Mouse (Mus musculus) midbrain, embryonic 12.5 days (tissue): ENCODE results near the gene Acsm3. TPM values are rescaled to one million over a fixed set of nuclear protein-coding genes. Genes with fewer than 3 reads are reported as not detected.
"Not testable (repeated sequence)": the region's sequence is repeated elsewhere in the genome, so short reads cannot be mapped to it uniquely, and the experiment has no call there.

Experiments used
- ATAC-seq: fragments of 200-750 bp; cut with Nextera tagmentation; 2 replicates; pipeline ENCODE4 v1.8.0; 2017; ENCODE audit warnings: low read depth, moderate TSS enrichment, moderate library complexity; ENCODE audit not compliant: low FRiP score
- H3K27ac ChIP-seq: fragments of 300-500 bp; sonication (generic); replicated peaks from 2 replicates; pipeline ENCODE4 v1.5.1; 2016; ENCODE audit warnings: mild to moderate bottlenecking
- H3K27me3 ChIP-seq: fragments of 300-500 bp; sonication (generic); 2 replicates; pipeline ENCODE4 v1.6.1; 2016; ENCODE audit warnings: mild to moderate bottlenecking
- H3K36me3 ChIP-seq: fragments of 300-500 bp; sonication (generic); 2 replicates; pipeline ENCODE4 v1.6.1; 2016
- H3K4me1 ChIP-seq: fragments of 300-500 bp; sonication (generic); 2 replicates; pipeline ENCODE4 v1.6.1; 2016
- H3K4me2 ChIP-seq: fragments of 300-500 bp; sonication (generic); replicated peaks from 2 replicates; pipeline ENCODE4 v1.6.1; 2016; ENCODE audit warnings: mild to moderate bottlenecking, moderate library complexity
- H3K4me3 ChIP-seq: fragments of 300-500 bp; sonication (generic); 2 replicates; pipeline ENCODE4 v1.5.1; 2016; ENCODE audit warnings: mild to moderate bottlenecking
- H3K9ac ChIP-seq: fragments of 300-500 bp; sonication (generic); replicated peaks from 2 replicates; pipeline ENCODE4 v1.6.1; 2016; ENCODE audit warnings: mild to moderate bottlenecking, moderate library complexity
- H3K9me3 ChIP-seq: fragments of 300-500 bp; sonication (generic); 2 replicates; pipeline ENCODE4 v1.6.1; 2016; ENCODE audit warnings: mild to moderate bottlenecking
- WGBS: fragments of 180-500 bp; shearing (Covaris S2); methylation state at CpG from one replicate; pipeline ENCODE4 v1.1.7; 2016; 5-methylcytosine and 5-hydroxymethylcytosine counted together
- polyA plus RNA-seq: library from polyadenylated mRNA; unstranded; fragments of >200 nt; fragmentation: Nextera tagmentation; extraction: Ambion mirVana; gene quantifications from 2 replicates; pipeline ENCODE4 v1.2.1, GENCODE M21; 2016

The Acsm3 gene
- polyA plus RNA-seq: 0.14 and 0.17 TPM in 2 replicates

DNA sequence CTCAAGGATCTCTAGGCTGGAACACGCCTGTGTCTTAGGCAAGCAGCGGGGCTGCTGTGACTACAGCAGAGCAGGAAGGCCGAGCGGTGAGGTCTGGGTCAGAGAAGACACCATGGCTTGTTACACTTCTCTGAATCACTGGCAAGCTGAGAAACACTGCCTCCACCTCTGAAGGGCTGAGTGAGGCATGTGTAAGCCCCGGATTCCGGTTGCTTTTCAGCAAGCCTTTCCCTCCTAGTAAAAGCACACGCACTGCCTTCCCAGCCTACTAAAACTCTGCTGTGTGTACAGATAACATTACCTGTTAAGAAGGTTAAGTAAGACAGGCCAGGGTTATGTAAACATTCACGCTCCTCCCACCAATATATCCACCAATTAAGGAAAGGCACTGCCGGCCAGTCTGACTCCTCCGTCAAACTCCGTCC lies at the start of gene Acsm3:
Gene Acsm3, plus strand, starts transcription at position 397 of the 425 bp plus-strand sequence.
- no peaks in the 10 kb centered on the region for H3K27me3 ChIP-seq
- H3K4me1 ChIP-seq: no peaks in the 10 kb centered on the region
- H3K27ac ChIP-seq: no peak within 1 kb of the TSS
- H3K9ac ChIP-seq: no peak within 1 kb of the TSS
- ATAC-seq: no peak
- no peak within 1 kb of the TSS for H3K4me3 ChIP-seq
- no peak within 1 kb of the TSS for H3K4me2 ChIP-seq
- H3K9me3 ChIP-seq: no peaks in the 10 kb centered on the region
- no peaks in the 10 kb centered on the region for H3K36me3 ChIP-seq
- WGBS: 84% methylated on average over 11 of the region's 11 CpGs

DNA sequence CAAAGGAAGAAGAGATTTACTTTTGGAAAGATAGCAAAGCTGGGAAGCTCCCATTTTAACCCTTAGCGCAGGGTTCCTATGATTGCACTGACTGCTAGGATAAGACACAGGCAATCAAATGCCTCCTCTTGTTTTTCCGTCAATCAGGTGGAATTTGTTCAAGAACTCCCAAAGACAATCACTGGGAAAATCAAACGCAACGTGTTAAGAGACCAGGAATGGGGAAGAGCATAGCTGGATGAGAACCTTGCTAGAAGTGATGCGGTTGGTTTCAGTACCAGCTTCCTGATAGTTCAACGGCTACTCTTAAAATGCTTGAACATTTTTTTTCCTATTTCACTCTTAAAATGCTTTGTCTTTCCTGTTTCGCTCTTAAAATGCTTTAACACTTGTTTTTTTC lies 46.6 kb upstream of the Acsm3 start:
- H3K27ac ChIP-seq: no peak overlapping the region
- no peaks in the 10 kb centered on the region for H3K9me3 ChIP-seq
- peaks cover 40% of the 10 kb centered on the region for H3K36me3 ChIP-seq
- 95% methylated on average over 7 of the region's 7 CpGs for WGBS
- no peak for ATAC-seq
- H3K4me1 ChIP-seq: no peaks in the 10 kb centered on the region
- no peak overlapping the region for H3K4me3 ChIP-seq
- no peaks in the 10 kb centered on the region for H3K27me3 ChIP-seq
- no peak overlapping the region for H3K4me2 ChIP-seq
- H3K9ac ChIP-seq: no peak overlapping the region

DNA sequence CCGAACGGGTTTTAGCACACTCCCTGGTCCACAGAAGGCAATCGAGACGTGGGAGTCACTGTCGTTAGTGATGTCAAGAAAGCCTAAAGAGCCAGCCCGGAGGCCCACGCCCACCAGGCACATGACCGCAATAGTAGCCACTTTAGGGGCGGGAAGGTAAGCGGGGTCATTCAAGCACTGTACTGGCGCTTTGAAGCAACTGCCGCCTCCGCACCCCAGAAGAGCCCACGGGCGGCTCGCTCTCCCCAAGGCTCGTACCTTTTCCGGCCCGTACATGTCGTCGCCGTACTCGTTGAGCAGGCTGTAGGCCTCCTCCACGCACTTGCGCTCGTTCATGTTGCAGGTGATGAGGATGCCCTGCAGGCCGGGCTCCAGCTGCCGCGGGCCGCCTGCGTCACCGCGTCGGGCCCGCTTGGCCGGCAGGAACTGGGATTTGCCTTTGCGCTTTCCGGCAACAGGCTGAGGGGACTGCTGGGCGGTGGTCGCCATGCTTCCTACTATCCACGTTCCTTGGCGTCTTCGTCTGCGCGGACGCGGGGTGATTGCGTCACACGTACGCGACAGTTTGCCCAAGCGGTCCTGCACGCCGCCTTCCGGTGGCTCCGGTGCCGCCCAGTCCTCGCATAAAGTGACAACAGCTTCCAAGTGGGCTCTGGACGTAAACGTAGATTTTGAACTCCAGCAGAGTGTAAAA lies 40.3 kb upstream of the Acsm3 start, which contains the start of gene Thumpd1:
Gene Thumpd1, minus strand, starts transcription at position 546 of the 694 bp plus-strand sequence.
- Histone ChIP-seq H3K4me3 (peak within 1 kb of the TSS; percentile 94), H3K27ac (peak within 1 kb of the TSS; percentile 46; the same call in 1 of the 2 replicates), H3K9ac (peak within 1 kb of the TSS; percentile 86), H3K36me3 (peaks cover 36% of the 10 kb centered on the region), H3K27me3 (no peaks in the 10 kb centered on the region; the same call in 1 of the 2 replicates), H3K4me2 (peak within 1 kb of the TSS; percentile 80), H3K9me3 (no peaks in the 10 kb centered on the region), H3K4me1 (peaks cover 6% of the 10 kb centered on the region)
- peak; percentile 96 for ATAC-seq
- under 1% methylated on average over 59 of the region's 60 CpGs for WGBS

DNA sequence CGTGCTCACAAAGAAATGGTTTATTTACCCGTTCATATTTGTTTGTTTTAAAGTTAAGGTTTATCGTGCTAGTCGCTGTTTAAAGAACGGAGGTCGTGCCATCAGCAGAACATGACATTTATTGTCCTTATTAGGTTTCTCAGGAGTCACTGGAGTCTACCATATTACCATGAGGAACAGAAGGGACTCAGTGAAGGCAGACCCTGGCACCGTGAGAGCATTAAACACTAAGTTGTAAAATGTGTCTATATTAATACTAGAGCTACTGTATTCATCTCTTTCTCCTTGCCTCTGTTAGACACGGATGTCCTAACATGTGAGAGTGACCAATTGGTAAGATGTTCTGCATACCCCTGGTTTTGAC lies 39.8 kb upstream of the Acsm3 start:
- WGBS: 17% methylated on average over 8 of the region's 8 CpGs
- Histone ChIP-seq H3K27ac (0 out of 2 replicates have a peak overlapping the region, but pooled peaks have one; percentile 46), H3K27me3 (no peaks in the 10 kb centered on the region; the same call in 1 of the 2 replicates), H3K4me3 (peak overlapping the region; percentile 94), H3K9ac (peak overlapping the region; percentile 86), H3K4me2 (peak overlapping the region; percentile 80), H3K9me3 (no peaks in the 10 kb centered on the region), H3K36me3 (peaks cover 30% of the 10 kb centered on the region), H3K4me1 (peaks cover 6% of the 10 kb centered on the region)
- peak; percentile 47 for ATAC-seq

DNA sequence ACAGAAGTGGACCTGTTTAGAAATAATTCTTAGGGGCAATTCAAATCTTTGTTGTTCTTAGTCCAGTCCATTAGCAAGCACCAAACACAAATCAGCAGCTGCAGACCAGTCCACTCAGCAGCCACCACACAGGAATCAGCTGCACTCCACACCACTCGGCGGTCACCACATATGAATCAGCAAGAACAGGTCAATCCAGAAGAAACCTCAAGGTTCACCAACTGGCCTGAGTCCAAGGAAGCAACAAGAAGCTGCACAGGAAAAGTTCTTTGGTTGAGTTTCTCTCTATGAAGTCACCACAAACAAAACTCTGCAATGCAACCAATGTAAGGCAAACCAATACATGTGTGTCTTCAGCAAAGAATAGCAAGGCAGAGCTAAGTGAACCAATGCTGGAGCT lies 33.1 kb upstream of the Acsm3 start:
- no peak for ATAC-seq
- H3K4me1 ChIP-seq: no peaks in the 10 kb centered on the region
- H3K9me3 ChIP-seq: no peaks in the 10 kb centered on the region
- no peak overlapping the region for H3K4me3 ChIP-seq
- H3K27ac ChIP-seq: no peak overlapping the region
- 94% methylated on average over 2 of the region's 2 CpGs for WGBS
- H3K4me2 ChIP-seq: no peak overlapping the region
- no peak overlapping the region for H3K9ac ChIP-seq
- H3K36me3 ChIP-seq: no peaks in the 10 kb centered on the region
- no peaks in the 10 kb centered on the region; the same call in 1 of the 2 replicates for H3K27me3 ChIP-seq

DNA sequence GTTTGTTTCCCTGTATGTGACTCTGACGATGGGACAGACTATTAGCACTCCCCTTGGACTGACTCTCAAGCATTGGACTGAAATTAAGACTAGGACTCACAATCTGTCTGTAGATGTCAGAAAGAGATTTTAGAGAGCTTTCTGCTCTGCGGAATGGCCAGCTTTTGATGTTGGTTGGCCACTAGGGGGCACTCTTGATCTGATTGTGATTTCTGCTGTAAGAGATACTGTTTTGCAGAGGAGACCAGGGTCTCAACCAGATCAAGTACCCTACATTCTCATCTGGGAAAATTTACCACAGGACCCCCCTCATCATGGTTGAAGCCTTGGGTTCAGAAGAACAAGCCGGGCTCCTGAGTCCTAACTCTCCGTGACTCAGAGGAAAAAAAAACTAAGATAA lies 29.5 kb upstream of the Acsm3 start:
- not testable (repeated sequence) for ATAC-seq, H3K27me3 ChIP-seq, H3K9ac ChIP-seq, H3K4me3 ChIP-seq, H3K4me2 ChIP-seq, H3K9me3 ChIP-seq, H3K27ac ChIP-seq, H3K4me1 ChIP-seq, H3K36me3 ChIP-seq
- 84% methylated on average over 4 of the region's 4 CpGs for WGBS

- H3K36me3 ChIP-seq: no peaks in the 10 kb centered on the region
- peak; percentile 41; the same call in 1 of the 2 replicates for ATAC-seq
- H3K27me3 ChIP-seq: no peaks in the 10 kb centered on the region; the same call in 1 of the 2 replicates
- no peaks in the 10 kb centered on the region for H3K9me3 ChIP-seq
- H3K4me1 ChIP-seq: no peaks in the 10 kb centered on the region
- H3K9ac ChIP-seq: no peak overlapping the region
- H3K27ac ChIP-seq: no peak overlapping the region
- WGBS: 91% methylated on average over 2 of the region's 2 CpGs
- no peak overlapping the region for H3K4me2 ChIP-seq
- no peak overlapping the region for H3K4me3 ChIP-seq
Observed at GRCm38 (mm10) chr7:119738877-119739276, 21.8 kb upstream of the Acsm3 start.

DNA sequence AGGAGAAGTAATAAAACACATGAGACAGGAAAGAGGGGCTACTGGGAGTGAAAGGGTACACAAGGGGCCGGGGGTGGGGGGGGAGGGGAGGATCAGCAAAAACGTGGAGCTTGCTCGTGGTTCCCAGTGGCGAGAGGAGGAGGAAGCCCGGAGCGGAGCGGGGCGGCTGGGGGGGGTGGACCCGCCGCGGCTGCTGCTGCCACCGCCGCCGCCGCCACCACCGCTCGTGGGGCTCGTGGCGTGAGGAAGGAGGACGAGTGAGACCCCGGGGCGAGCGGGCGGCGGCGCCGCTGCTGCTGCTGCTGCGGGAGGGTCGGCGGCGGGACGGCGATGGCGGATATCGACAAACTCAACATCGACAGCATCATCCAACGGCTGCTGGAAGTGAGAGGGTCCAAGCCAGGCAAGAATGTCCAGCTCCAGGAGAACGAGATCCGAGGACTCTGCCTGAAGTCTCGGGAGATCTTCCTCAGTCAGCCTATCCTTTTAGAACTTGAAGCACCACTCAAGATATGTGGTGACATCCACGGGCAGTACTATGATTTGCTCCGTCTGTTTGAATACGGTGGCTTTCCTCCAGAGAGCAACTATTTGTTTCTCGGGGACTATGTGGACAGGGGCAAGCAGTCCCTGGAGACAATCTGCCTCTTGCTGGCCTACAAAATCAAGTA lies 20.8 kb upstream of the Acsm3 start:
- Histone ChIP-seq H3K4me3 (peak overlapping the region; percentile 41), H3K9ac (peak overlapping the region; percentile 53), H3K4me2 (peak overlapping the region; percentile 50)
- 11% methylated on average over 20 of the region's 44 CpGs for WGBS
- H3K9me3 ChIP-seq, H3K4me1 ChIP-seq, H3K36me3 ChIP-seq, H3K27me3 ChIP-seq, H3K27ac ChIP-seq: not testable (repeated sequence)
- ATAC-seq: peak; percentile 59

GRCm38 (mm10) chr7:119744321-119744720 lies 16.4 kb upstream of the Acsm3 start:
- 8% methylated on average over 34 of the region's 34 CpGs for WGBS
- no peaks in the 10 kb centered on the region for H3K9me3 ChIP-seq
- H3K27ac ChIP-seq: no peak overlapping the region
- H3K4me3 ChIP-seq: peak overlapping the region; percentile 22
- H3K27me3 ChIP-seq: no peaks in the 10 kb centered on the region; the same call in 1 of the 2 replicates
- H3K4me2 ChIP-seq: peak overlapping the region; percentile 43
- H3K36me3 ChIP-seq: no peaks in the 10 kb centered on the region
- peak; percentile 58; the same call in 1 of the 2 replicates for ATAC-seq
- H3K9ac ChIP-seq: no peak overlapping the region
- H3K4me1 ChIP-seq: peaks cover 5% of the 10 kb centered on the region

DNA sequence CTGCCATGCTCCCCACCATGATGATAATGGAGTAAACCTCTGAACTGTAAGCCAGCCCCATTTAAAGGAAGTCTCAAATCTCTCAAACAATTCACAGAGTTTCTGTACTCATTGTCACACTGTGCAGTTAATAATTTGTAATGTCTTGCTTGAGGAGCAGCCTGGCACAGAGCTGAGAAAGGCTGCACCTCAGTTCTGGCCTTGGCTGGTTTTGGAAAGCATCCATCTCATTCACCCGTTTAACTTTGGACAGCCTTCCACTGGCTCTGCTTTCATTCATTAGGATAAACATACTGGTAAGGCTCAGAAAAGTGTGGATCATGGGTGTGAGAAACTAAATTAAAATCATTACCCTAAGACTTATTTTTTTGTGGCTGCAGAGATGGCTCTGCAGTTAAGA lies 14.9 kb upstream of the Acsm3 start:
- no peaks in the 10 kb centered on the region for H3K36me3 ChIP-seq
- ATAC-seq: no peak
- H3K27me3 ChIP-seq: no peaks in the 10 kb centered on the region; the same call in 1 of the 2 replicates
- 83% methylated on average over 1 of the region's 1 CpGs for WGBS
- peaks cover 5% of the 10 kb centered on the region for H3K4me1 ChIP-seq
- no peak overlapping the region for H3K4me2 ChIP-seq
- no peak overlapping the region for H3K9ac ChIP-seq
- H3K27ac ChIP-seq: no peak overlapping the region
- no peaks in the 10 kb centered on the region for H3K9me3 ChIP-seq
- H3K4me3 ChIP-seq: no peak overlapping the region

DNA sequence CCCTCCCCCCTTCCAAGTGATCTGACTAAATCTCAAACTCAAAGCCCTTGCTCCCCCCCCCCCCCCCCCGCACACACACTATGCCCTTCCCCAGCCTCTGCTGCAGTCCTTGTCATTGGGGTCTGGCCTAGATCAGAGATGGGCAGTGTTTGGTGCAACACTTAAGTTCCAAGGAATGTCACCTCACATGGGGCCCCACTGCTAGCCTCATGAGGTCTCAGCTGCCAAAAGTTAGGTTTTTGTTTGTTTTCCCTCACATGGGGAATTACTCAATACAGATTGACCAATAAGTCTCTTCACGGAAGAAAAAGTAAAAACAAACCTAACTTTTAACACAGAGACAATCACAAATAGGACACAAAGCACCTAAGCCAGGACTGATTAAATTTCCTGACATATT lies 12.0 kb upstream of the Acsm3 start:
- Histone ChIP-seq H3K4me1 (peaks cover 5% of the 10 kb centered on the region), H3K36me3 (no peaks in the 10 kb centered on the region), H3K27me3 (no peaks in the 10 kb centered on the region), H3K9me3 (no peaks in the 10 kb centered on the region), H3K27ac (no peak overlapping the region), H3K9ac (no peak overlapping the region), H3K4me2 (no peak overlapping the region), H3K4me3 (no peak overlapping the region)
- no peak for ATAC-seq
- WGBS: 86% methylated on average over 1 of the region's 2 CpGs

GRCm38 (mm10) chr7:119749942-119750341 lies 10.8 kb upstream of the Acsm3 start:
- no peak for ATAC-seq
- H3K4me3 ChIP-seq: no peak overlapping the region
- 61% methylated on average over 2 of the region's 2 CpGs for WGBS
- no peaks in the 10 kb centered on the region for H3K36me3 ChIP-seq
- no peak overlapping the region for H3K27ac ChIP-seq
- H3K27me3 ChIP-seq: no peaks in the 10 kb centered on the region
- no peak overlapping the region for H3K9ac ChIP-seq
- no peaks in the 10 kb centered on the region for H3K4me1 ChIP-seq
- no peaks in the 10 kb centered on the region for H3K9me3 ChIP-seq
- H3K4me2 ChIP-seq: no peak overlapping the region
